Comparison of ENCODE assay signal across 8 mouse cellular contexts in genomic region chr3:146450371-146450841, GRCm38 (mm10). TPM values are rescaled to one million over a fixed set of nuclear protein-coding genes. Genes with fewer than 3 reads are reported as not detected.
A peak's percentile ranks its signal among the peaks of the same experiment; 100 is the strongest.
DNase-seq lines count a peak whose midpoint lies in the region; ATAC-seq and TF ChIP-seq lines count a peak whose summit lies in the region.

No protein-coding gene starts in this region.

- H3K4me2 ChIP-seq in heart, embryonic 12.5 days, result peak overlapping the region; percentile 76
- peak overlapping the region; percentile 86 for H3K4me2 ChIP-seq in kidney, postnatal 0 days (ENCODE audit: low read length)
- H3K4me2 ChIP-seq in liver, embryonic 11.5 days, result peak overlapping the region; percentile 62
- H3K4me2 ChIP-seq in stomach, embryonic 14.5 days (replicated peaks; ENCODE audit: low read depth, low read length), result peak overlapping the region; percentile 51

- DNase-seq in brain, embryonic 14.5 days (ENCODE audit: low read depth), result peak; percentile 97
- peak; percentile 98 for DNase-seq in kidney, postnatal 0 days (ENCODE audit: low spot score)
- peak; percentile 94 for DNase-seq in liver, embryonic 11.5 days (ENCODE audit: low spot score)
- DNase-seq in naive thymus-derived CD4-positive, alpha-beta T cell, adult 2 months (ENCODE audit: low read depth), result peak; percentile 92

- WGBS in heart, embryonic 12.5 days, result under 1% methylated on average over 29 of the region's 29 CpGs
- WGBS in kidney, postnatal 0 days, result under 1% methylated on average over 29 of the region's 29 CpGs
- WGBS in liver, embryonic 11.5 days, result under 1% methylated on average over 29 of the region's 29 CpGs
- under 1% methylated on average over 29 of the region's 29 CpGs for WGBS in stomach, embryonic 14.5 days

- H3ac ChIP-seq in C2C12 (ENCODE audit: control insufficient read depth, insufficient read length, low read depth), result peak overlapping the region; percentile 68

- H3K27ac ChIP-seq in heart, embryonic 12.5 days (ENCODE audit: poor library complexity, severe bottlenecking), result peak overlapping the region; percentile 63; the same call in 1 of the 2 replicates
- H3K27ac ChIP-seq in kidney, postnatal 0 days, result peak overlapping the region; percentile 92
- H3K27ac ChIP-seq in liver, embryonic 11.5 days (ENCODE audit: low read depth, low read length), result peak overlapping the region; percentile 54; the same call in 1 of the 2 replicates
- peak overlapping the region; percentile 73 for H3K27ac ChIP-seq in stomach, embryonic 14.5 days (ENCODE audit: low read length)

- peak; percentile 79; the same call in 1 of the 2 replicates for TF ChIP-seq POLR2A in brain, embryonic 14.5 days (IDR thresholded peaks at IDR 0.05; ENCODE audit: borderline replicate concordance, extremely low read depth, insufficient read depth, insufficient read length, poor library complexity, severe bottlenecking)

- no peaks in the 10 kb centered on the region for H3K79me2 ChIP-seq in C2C12 (ENCODE audit: control insufficient read depth, insufficient read depth)

- no peak for TF ChIP-seq CTCF in C2C12 (IDR thresholded peaks at IDR 0.05; ENCODE audit: control insufficient read depth, insufficient read depth, insufficient read length)
- peak; percentile 20; the same call in 1 of the 2 replicates for TF ChIP-seq CTCF in brain, embryonic 14.5 days (IDR thresholded peaks at IDR 0.05; ENCODE audit: borderline replicate concordance, extremely low read depth, insufficient read depth, insufficient read length)
- TF ChIP-seq CTCF in kidney, postnatal 0 days (IDR thresholded peaks at IDR 0.05; ENCODE audit: low read depth), result peak; percentile 51

- no peaks in the 10 kb centered on the region for H3K79me3 ChIP-seq in C2C12 (ENCODE audit: low read depth)

- peaks cover 7% of the 10 kb centered on the region for H3K9me3 ChIP-seq in erythroblast, embryonic 14.5 days (ENCODE audit: control insufficient read depth, low read length)
- no peaks in the 10 kb centered on the region for H3K9me3 ChIP-seq in heart, embryonic 12.5 days (replicated peaks)
- no peaks in the 10 kb centered on the region for H3K9me3 ChIP-seq in kidney, postnatal 0 days (replicated peaks; ENCODE audit: low read length)
- no peaks in the 10 kb centered on the region for H3K9me3 ChIP-seq in liver, embryonic 11.5 days (ENCODE audit: control insufficient read depth, low read length)
- H3K9me3 ChIP-seq in stomach, embryonic 14.5 days (ENCODE audit: control insufficient read depth, low read depth, low read length), result no peaks in the 10 kb centered on the region

- H3K9ac ChIP-seq in heart, embryonic 12.5 days, result peak overlapping the region; percentile 76
- H3K9ac ChIP-seq in kidney, postnatal 0 days (ENCODE audit: low read depth, low read length), result peak overlapping the region; percentile 84
- H3K9ac ChIP-seq in liver, embryonic 11.5 days (ENCODE audit: low read depth, low read length), result peak overlapping the region; percentile 67
- H3K9ac ChIP-seq in stomach, embryonic 14.5 days (replicated peaks; ENCODE audit: low read depth, low read length), result peak overlapping the region; percentile 41

- no peaks in the 10 kb centered on the region for H3K36me3 ChIP-seq in C2C12 (ENCODE audit: control insufficient read depth, insufficient read depth)
- peaks cover 18% of the 10 kb centered on the region for H3K36me3 ChIP-seq in erythroblast, embryonic 14.5 days (ENCODE audit: control insufficient read depth)
- peaks cover 7% of the 10 kb centered on the region for H3K36me3 ChIP-seq in heart, embryonic 12.5 days
- no peaks in the 10 kb centered on the region for H3K36me3 ChIP-seq in kidney, postnatal 0 days (ENCODE audit: insufficient read depth, low read length)
- peaks cover 4% of the 10 kb centered on the region; the same call in 1 of the 2 replicates for H3K36me3 ChIP-seq in liver, embryonic 11.5 days (ENCODE audit: control insufficient read depth, insufficient read depth, low read length)
- H3K36me3 ChIP-seq in stomach, embryonic 14.5 days (ENCODE audit: control insufficient read depth, insufficient read depth, low read length), result no peaks in the 10 kb centered on the region

- peak; percentile 100 for ATAC-seq in heart, embryonic 12.5 days (ENCODE audit: insufficient number of reproducible peaks, low FRiP score)
- peak; percentile 99 for ATAC-seq in kidney, postnatal 0 days (replicated peaks; ENCODE audit: low FRiP score, low read depth)
- peak; percentile 99 for ATAC-seq in liver, embryonic 11.5 days (replicated peaks; ENCODE audit: low FRiP score)
- ATAC-seq in stomach, embryonic 14.5 days (ENCODE audit: insufficient number of reproducible peaks, insufficient read depth, low FRiP score, low read depth), result peak; percentile 100

- no peaks in the 10 kb centered on the region for H3K27me3 ChIP-seq in C2C12 (ENCODE audit: control insufficient read depth, insufficient read depth, insufficient read length)
- no peaks in the 10 kb centered on the region for H3K27me3 ChIP-seq in erythroblast, embryonic 14.5 days (ENCODE audit: control insufficient read depth)
- H3K27me3 ChIP-seq in heart, embryonic 12.5 days (replicated peaks), result no peaks in the 10 kb centered on the region
- H3K27me3 ChIP-seq in kidney, postnatal 0 days (ENCODE audit: insufficient read depth, low read length), result no peaks in the 10 kb centered on the region
- no peaks in the 10 kb centered on the region for H3K27me3 ChIP-seq in liver, embryonic 11.5 days (replicated peaks; ENCODE audit: control insufficient read depth, insufficient read depth, low read length)
- H3K27me3 ChIP-seq in stomach, embryonic 14.5 days (ENCODE audit: control insufficient read depth, insufficient read depth, low read length), result no peaks in the 10 kb centered on the region

- peaks cover 39% of the 10 kb centered on the region for H3K4me1 ChIP-seq in erythroblast, embryonic 14.5 days (ENCODE audit: control insufficient read depth)
- H3K4me1 ChIP-seq in heart, embryonic 12.5 days (replicated peaks), result peaks cover 10% of the 10 kb centered on the region; the same call in 1 of the 2 replicates
- peaks cover 12% of the 10 kb centered on the region; the same call in 1 of the 2 replicates for H3K4me1 ChIP-seq in kidney, postnatal 0 days (replicated peaks; ENCODE audit: insufficient read depth, low read length)
- peaks cover 4% of the 10 kb centered on the region for H3K4me1 ChIP-seq in liver, embryonic 11.5 days (replicated peaks; ENCODE audit: control insufficient read depth, insufficient read depth, low read length)
- no peaks in the 10 kb centered on the region for H3K4me1 ChIP-seq in stomach, embryonic 14.5 days (ENCODE audit: control insufficient read depth, insufficient read depth, low read length)

- peak overlapping the region; percentile 43 for H3K4me3 ChIP-seq in C2C12 (ENCODE audit: insufficient read depth, poor library complexity, severe bottlenecking)
- H3K4me3 ChIP-seq in erythroblast, embryonic 14.5 days (replicated peaks), result peak overlapping the region; percentile 74
- peak overlapping the region; percentile 58 for H3K4me3 ChIP-seq in heart, embryonic 12.5 days
- peak overlapping the region; percentile 73 for H3K4me3 ChIP-seq in kidney, postnatal 0 days (replicated peaks; ENCODE audit: low read depth, low read length)
- peak overlapping the region; percentile 59 for H3K4me3 ChIP-seq in liver, embryonic 11.5 days (ENCODE audit: low read depth, low read length)
- peak overlapping the region; percentile 49 for H3K4me3 ChIP-seq in stomach, embryonic 14.5 days (ENCODE audit: low read depth, low read length)

TF ChIP-seq in C2C12, 6 proteins besides CTCF, POLR2A, EP300 and RAD21:
- TF ChIP-seq MYOD1 (IDR thresholded peaks at IDR 0.05; ENCODE audit: control insufficient read depth, insufficient read length, low read depth) (no peak), MAX (IDR thresholded peaks at IDR 0.05) (no peak), CEBPB (IDR thresholded peaks at IDR 0.05; ENCODE audit: low read depth) (peak; percentile 55)

RNA-seq across cellular contexts. Expression of gene Ctbs, which starts 0.8 kb away (rescaled TPM):
- 1.5 TPM for polyA plus RNA-seq in C2C12 (2012; fragmentation: generic; extraction: Trizol)
- 1.8 and 2.4 TPM in 2 replicates for polyA plus RNA-seq in brain, embryonic 14.5 days (2012; rRNA removed)
- 0.36 and 0.53 TPM in 2 replicates for polyA plus RNA-seq in erythroblast, embryonic 14.5 days (2012)
- 11.3 and 11.8 TPM in 2 replicates for polyA plus RNA-seq in heart, embryonic 12.5 days (2016; fragmentation: Nextera tagmentation; extraction: Ambion mirVana)
- polyA plus RNA-seq in kidney, postnatal 0 days (2015; fragmentation: Nextera tagmentation; extraction: Ambion mirVana), result 17.8 and 19.0 TPM in 2 replicates
- 8.2 and 8.4 TPM in 2 replicates for polyA plus RNA-seq in liver, embryonic 11.5 days (2014; fragmentation: Nextera tagmentation; extraction: Ambion mirVana)
- polyA plus RNA-seq in stomach, embryonic 14.5 days (2014; fragmentation: Nextera tagmentation; extraction: Ambion mirVana), result 12.4 and 14.6 TPM in 2 replicates

RNA-seq across cellular contexts. Expression of gene Ssx2ip, which starts 46.0 kb away (rescaled TPM):
- 9.5 TPM for polyA plus RNA-seq in C2C12 (2012; fragmentation: generic; extraction: Trizol)
- polyA plus RNA-seq in brain, embryonic 14.5 days (2012; rRNA removed), result 9.5 and 12.2 TPM in 2 replicates
- 5.3 and 7.2 TPM in 2 replicates for polyA plus RNA-seq in erythroblast, embryonic 14.5 days (2012)
- 24.4 and 26.0 TPM in 2 replicates for polyA plus RNA-seq in heart, embryonic 12.5 days (2016; fragmentation: Nextera tagmentation; extraction: Ambion mirVana)
- 20.0 and 20.5 TPM in 2 replicates for polyA plus RNA-seq in kidney, postnatal 0 days (2015; fragmentation: Nextera tagmentation; extraction: Ambion mirVana)
- 109 and 130 TPM in 2 replicates for polyA plus RNA-seq in liver, embryonic 11.5 days (2014; fragmentation: Nextera tagmentation; extraction: Ambion mirVana)
- 24.0 and 28.2 TPM in 2 replicates for polyA plus RNA-seq in stomach, embryonic 14.5 days (2014; fragmentation: Nextera tagmentation; extraction: Ambion mirVana)

RNA-seq across cellular contexts. Expression of gene Spata1, which starts 49.1 kb away (rescaled TPM):
- 0.56 TPM for polyA plus RNA-seq in C2C12 (2012; fragmentation: generic; extraction: Trizol)
- 6.7 and 8.6 TPM in 2 replicates for polyA plus RNA-seq in brain, embryonic 14.5 days (2012; rRNA removed)
- polyA plus RNA-seq in erythroblast, embryonic 14.5 days (2012), result 0.03 TPM in 1 of 2 replicates, not detected in the other
- polyA plus RNA-seq in heart, embryonic 12.5 days (2016; fragmentation: Nextera tagmentation; extraction: Ambion mirVana), result 4.9 and 7.5 TPM in 2 replicates
- 4.5 and 5.0 TPM in 2 replicates for polyA plus RNA-seq in kidney, postnatal 0 days (2015; fragmentation: Nextera tagmentation; extraction: Ambion mirVana)
- polyA plus RNA-seq in liver, embryonic 11.5 days (2014; fragmentation: Nextera tagmentation; extraction: Ambion mirVana), result 3.6 and 4.6 TPM in 2 replicates
- polyA plus RNA-seq in stomach, embryonic 14.5 days (2014; fragmentation: Nextera tagmentation; extraction: Ambion mirVana), result 6.3 and 8.0 TPM in 2 replicates

RNA-seq across cellular contexts. Expression of gene Gng5, which starts 49.2 kb away (rescaled TPM):
- polyA plus RNA-seq in C2C12 (2012; fragmentation: generic; extraction: Trizol), result 342 TPM
- 157 and 185 TPM in 2 replicates for polyA plus RNA-seq in brain, embryonic 14.5 days (2012; rRNA removed)
- 20.4 and 22.7 TPM in 2 replicates for polyA plus RNA-seq in erythroblast, embryonic 14.5 days (2012)
- polyA plus RNA-seq in heart, embryonic 12.5 days (2016; fragmentation: Nextera tagmentation; extraction: Ambion mirVana), result 1,598 and 1,697 TPM in 2 replicates
- polyA plus RNA-seq in kidney, postnatal 0 days (2015; fragmentation: Nextera tagmentation; extraction: Ambion mirVana), result 1,152 and 1,249 TPM in 2 replicates
- 936 and 987 TPM in 2 replicates for polyA plus RNA-seq in liver, embryonic 11.5 days (2014; fragmentation: Nextera tagmentation; extraction: Ambion mirVana)
- polyA plus RNA-seq in stomach, embryonic 14.5 days (2014; fragmentation: Nextera tagmentation; extraction: Ambion mirVana), result 946 and 996 TPM in 2 replicates

Comparison
In these comparisons a context has a peak if more than half of its experiments do, and no peak if none do; other contexts are left out.
1. Peak in every context shown above with its lines: DNase-seq, ATAC-seq, H3K4me3 ChIP-seq and H3K27ac ChIP-seq.